Mouse (Mus musculus) cerebellum, adult 11 months (tissue): ENCODE results near the gene Hmox2.
"Not testable (repeated sequence)": the region's sequence is repeated elsewhere in the genome, so short reads cannot be mapped to it uniquely, and the experiment has no call there.

ENCODE experiments used
- DNase-seq: peaks from one replicate; pipeline ENCODE4 v3.0.0; 2022

Gene Hmox2

GRCm38 (mm10) chr16:4725780-4726527 is at the start of gene Hmox2:
Gene Hmox2 (plus strand): TSS chr16:4726361.
- DNase-seq: peak; percentile 94

- DNase-seq: no peak
Measured at GRCm38 (mm10) chr16:4676836-4677235, 49.3 kb upstream of the Hmox2 start.

GRCm38 (mm10) chr16:4678080-4678479 is 48.1 kb upstream of the Hmox2 start:
- no peak for DNase-seq

- DNase-seq: peak; percentile 90
Measured at GRCm38 (mm10) chr16:4679121-4680018, 46.8 kb upstream of the Hmox2 start, which contains the start of gene Coro7. Gene Coro7 (minus strand): TSS chr16:4679777.

DNA sequence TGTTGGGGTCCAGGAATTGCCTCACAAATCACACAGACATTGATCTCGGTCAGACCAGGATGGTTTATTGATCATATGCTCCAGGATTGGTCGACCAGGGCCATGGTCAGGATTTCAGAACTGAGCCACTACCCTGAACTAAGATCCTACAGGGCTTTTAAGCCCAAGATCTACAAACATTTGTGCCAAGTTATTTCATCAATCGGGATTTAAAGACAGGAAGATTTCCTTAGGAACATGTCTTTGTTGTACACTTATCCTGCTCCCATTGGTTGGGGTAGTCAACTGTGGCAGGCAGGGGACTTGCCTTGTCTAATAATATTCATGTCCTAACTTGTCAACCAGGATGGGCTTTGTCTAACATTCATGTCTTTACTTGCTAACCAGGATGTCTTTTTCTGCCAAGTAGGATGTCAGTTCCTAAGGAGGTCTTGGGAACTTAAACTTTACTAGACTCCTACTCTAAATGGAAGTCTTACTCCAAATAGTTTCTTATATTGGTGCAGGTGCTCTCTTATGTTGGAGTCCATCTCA is 45.2 kb upstream of the Hmox2 start:
- DNase-seq: not testable (repeated sequence)

GRCm38 (mm10) chr16:4682628-4683179 is 43.5 kb upstream of the Hmox2 start:
- DNase-seq: no peak

GRCm38 (mm10) chr16:4683193-4683580 is 43.0 kb upstream of the Hmox2 start:
- no peak for DNase-seq

DNA sequence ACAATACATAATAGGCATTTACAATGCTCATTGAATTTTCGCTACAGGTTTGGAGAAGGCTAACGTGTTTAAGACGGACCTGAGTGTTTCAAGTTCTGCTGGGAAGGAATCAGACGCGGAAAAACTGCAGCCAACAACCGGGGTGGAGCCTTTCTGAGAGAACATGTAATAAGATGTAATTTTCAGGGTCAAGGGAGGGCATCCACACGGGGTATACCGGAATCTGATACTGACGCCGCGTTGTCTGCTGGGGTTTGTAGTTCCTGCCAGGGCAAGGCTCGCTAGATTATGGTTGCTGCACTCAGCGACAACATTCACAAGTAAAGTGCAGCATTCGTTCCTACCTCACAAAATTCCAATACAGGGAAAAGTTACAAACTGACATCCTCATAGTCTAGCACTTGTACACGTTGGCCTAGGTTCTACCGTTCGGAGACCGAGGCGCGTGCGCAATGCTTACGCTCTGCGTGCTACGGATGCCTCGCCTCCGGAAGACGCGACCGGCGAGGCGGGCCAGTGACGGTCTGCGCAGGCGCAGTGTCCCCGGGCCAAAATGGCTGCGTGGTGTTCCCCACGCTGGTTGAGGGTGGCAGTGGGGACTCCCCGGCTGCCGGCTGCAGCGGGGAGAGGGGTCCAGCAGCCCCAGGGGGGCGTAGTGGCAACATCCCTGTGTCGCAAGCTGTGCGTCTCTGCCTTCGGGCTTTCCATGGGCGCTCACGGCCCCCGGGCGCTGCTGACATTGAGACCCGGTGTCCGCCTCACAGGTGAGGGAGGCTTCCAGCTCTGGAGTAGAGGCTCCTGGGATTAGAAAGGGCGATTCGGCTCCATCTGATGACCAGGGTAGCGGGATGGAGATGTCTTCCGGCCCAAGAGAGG is 42.3 kb upstream of the Hmox2 start:
- peak; percentile 96 for DNase-seq

DNA sequence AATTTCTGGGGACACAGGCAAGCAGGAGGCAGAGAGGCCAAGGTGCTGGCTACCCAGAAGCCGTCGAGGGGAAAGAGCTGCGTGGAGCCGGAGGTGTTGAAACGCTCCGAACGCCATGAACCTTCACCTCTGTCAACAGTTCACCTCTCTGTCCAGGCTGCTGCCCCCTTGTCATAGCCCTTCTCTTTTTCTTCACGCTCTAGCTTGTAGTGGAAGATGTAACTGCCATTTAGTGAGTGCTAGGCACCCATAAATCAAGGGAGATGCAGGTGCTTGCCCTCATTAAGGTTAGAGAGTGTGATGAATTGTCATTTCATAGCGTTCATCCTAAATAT is 41.7 kb upstream of the Hmox2 start:
- DNase-seq: no peak

DNA sequence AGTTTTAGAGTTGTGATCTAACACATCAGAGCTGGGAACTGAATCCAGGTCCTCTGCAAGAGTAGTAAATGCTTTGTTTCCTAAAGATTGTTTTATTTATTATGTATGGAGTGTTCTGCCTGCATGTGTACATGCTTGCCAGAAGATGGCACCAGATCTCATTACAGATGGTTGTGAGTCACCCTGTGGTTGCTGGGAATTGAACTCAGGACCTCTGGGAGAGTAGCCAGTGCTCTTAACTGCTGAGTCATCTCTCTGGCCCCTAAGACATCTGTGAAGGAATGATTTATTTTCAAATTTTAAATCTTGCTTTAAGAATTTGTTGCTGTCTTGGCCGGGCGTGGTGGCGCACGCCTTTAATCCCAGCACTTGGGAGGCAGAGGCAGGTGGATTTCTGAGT is 36.8 kb upstream of the Hmox2 start:
- not testable (repeated sequence) for DNase-seq

GRCm38 (mm10) chr16:4701211-4701610 is 24.9 kb upstream of the Hmox2 start:
- DNase-seq: no peak

DNA sequence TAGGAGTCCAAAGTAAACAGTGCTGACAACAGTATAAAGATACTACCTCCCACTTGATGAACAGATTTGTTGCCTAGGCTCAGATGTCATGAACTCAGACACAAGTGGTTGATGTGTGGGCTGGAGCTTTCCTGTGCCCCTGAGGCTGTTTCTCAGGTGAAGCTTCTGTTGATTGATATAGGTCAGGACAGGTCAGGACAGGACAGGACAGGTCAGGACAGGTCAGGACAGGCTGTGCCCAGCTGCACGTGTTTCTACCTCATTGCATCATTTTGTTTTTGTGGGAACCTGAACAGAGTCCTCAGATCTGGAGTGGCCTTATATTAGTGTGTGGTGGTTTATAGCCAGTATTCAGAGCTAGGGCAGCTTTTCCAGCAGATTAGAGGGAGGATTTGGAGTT is 23.5 kb upstream of the Hmox2 start:
- no peak for DNase-seq

DNA sequence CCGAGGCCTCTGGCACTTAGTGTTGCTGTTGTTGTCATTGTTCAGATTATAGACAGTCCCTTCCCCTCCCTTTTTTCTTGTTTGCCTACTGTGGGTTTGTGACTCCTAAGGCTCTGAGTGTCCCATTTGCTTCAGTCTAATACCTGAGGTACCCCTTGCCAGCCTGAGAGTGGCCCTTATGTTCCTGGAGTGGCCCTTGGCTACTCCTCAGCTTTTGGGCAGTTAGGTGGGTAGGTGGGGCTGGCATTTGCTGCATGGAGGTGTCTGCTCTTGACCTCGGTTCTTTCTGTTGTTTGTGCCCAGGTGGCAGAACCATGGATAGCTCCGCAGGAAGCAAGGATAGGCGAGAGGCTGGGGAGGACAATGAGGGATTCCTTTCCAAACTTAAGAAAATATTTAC is 20.6 kb upstream of the Hmox2 start:
- no peak for DNase-seq

DNA sequence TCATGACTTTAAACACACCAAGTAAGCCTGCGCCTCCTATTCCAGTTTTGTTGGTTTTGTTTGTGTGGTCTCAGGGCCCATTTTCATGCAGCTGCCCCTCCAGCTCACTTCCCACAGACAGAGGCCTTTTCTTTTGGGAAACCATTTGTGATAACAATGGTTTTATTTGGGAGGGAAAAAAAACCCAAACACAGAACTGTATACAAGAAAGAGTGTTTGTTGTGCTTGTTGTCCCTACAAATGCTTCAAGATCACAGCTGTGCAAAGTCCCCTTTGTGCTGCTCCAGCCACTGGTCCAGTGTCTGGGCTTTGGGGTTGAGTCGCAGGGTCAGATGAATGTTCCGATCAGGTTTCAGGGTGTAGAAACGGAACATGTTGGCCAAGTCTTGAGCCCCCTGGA is 15.0 kb upstream of the Hmox2 start:
- DNase-seq: no peak

DNA sequence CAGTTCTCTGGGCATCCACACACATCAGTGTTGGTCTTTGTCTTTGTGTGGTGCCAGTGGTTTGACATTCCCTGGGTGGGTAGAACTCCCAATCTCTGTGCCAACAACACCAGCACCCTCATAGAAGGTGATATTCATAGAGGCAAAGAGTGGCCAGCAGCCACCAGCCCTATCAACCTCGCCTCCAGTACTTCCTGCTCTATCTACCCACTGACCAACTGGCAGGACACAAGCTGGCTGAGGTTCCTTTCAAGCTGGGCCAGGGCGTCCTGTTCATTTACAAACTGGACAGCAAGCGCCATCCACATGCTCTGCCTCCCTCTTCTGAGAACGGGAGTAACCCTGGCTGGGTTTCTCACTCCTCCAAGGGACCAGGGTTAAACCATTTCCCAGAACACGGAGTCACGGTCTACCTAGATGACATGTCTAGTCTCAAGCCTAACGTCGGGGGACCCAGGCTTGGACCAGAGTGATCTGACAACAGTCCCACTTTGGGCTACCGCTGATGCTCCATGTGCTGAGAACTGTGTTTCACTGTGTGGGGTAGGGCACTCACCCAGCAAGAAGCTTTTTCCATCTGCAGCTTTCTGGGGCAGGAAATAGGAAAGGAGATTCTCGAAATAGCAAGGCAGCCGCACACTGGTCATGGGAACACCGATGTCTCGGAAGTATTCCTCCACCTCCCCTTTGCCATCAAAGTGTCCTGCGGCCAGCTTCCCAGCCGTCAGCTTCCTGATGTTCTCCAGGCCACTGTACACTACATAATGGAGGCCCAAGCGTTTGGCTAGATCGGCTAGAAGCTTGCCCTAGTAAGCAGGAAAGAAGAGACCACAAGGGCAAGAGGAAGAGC is 12.1 kb upstream of the Hmox2 start:
- peak; percentile 63 for DNase-seq

DNA sequence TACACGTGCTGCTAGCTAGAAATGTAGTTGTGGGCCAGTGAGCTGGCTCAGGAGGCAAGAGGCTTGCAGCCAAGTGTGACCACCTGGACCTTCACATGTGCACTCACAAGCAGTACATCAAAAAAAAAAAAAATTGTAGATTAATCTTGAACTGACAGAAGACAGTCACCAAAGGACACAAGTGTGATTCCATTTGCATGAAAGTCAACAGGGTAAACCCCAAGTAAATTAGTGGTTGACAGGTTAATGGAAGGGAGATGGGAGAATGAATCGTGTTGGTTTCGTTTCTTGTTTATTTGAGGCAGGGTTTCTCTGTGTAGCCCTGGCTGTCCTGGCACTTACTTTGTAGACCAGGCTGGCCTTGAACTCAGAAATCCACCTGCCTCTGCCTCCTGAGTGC is 8.3 kb upstream of the Hmox2 start:
- no peak for DNase-seq

DNA sequence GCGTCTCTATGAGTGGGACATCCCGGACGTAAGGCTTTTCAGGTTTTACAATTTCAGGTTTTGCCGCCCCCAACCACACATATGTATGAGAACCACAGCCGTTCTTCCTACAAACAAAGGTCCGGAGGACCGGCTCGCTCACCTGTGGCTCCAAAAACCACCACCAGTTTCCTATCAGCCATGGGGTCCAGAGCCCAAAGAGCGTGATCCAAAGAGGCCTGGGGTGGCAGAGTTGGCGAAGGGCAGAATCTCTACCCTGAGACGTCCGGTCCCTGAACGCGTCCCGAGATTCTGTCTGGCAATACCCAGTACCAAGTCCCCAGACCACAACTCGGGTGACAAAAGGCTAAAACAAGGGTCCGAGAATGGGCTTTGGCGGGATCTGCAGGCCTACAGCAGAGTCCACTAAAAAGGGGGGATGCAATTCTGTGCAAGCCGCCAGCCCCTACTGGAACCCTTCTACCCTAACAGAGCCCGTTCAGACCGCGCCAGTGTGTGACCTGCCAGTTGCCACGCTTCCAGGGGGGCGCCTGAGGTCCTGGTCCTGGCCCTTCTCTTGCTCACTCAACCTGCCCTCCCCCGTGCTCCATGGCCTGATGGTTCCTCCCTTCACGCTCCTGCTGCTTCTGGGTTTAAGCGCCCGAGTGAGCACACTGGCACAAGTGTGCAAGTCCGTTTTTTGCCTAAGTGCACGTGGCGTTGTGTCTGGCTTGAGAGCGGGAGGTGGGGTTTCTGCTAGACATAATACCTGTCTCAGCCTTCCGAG is 7.2 kb upstream of the Hmox2 start, which contains the start of gene Nmral1:
Nmral1 (minus strand) TSS at position 604 of the 766 bp plus-strand sequence.
- peak; percentile 74 for DNase-seq

- DNase-seq: no peak
Measured at GRCm38 (mm10) chr16:4722128-4722914, 3.8 kb upstream of the Hmox2 start.

DNA sequence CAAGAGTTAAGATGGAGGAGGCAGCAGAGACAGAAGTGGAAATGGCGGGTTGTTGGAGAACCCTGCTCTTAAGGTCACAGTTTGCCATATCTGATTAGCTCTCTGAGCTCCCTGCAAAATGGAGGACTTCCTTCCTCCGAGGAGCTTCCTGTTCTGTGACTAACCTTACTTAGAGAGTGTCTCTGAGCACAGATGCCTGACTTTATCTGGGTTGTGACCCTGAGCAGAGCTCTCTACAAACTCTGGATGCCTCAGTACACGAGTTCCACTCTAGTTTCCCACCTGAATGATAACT is 3.3 kb upstream of the Hmox2 start:
- DNase-seq: no peak

DNA sequence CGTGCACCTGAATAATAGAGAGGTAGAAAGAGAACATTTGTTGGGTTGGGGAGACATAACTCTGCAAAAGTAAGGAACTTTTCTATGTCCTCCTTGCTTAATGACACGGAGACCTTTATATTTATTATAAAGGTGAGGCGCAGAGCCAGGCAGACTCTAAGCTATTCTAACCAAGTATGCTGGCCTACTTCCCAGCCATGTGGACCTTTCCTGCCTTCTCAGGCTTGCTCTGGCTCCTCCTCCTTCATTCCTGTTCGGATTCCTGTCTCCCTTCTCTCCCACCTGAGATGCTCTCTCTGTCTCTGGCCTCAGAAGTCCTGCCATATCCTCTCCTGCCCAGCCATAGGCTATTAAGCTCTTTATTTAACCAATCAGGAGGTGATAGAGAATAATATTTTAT is 895 bp upstream of the Hmox2 start:
- DNase-seq: no peak
